Comparison of ENCODE assay signal across 9 mouse cellular contexts in genomic region chr3:35323450-35324077, GRCm38 (mm10).
DNase-seq lines count a peak whose midpoint lies in the region; TF ChIP-seq lines count a peak whose summit lies in the region.
"Had no signal": no experiment of that assay in that cellular context is flagged by ENCODE, and none has a peak within 500 bp of the region (broad histone marks: within the 10 kb centered on the region; RNA-seq: fewer than 3 reads in every experiment).

No protein-coding gene starts in this region.

- DNase-seq in ovary, postnatal 36 days (ENCODE audit: low spot score), result peak; percentile 18
- DNase-seq in ovary, adult 18-20 months (ENCODE audit: low spot score), result no peak
- peak; percentile 23 for DNase-seq in cerebellum, adult 8-10 months
- DNase-seq in gastrocnemius, adult 18-20 months (ENCODE audit: low spot score), result peak; percentile 41
- DNase-seq in kidney, postnatal 36 days, result peak; percentile 38 to 79
- peak; percentile 39 for DNase-seq in lung, adult 2 months
- DNase-seq in right cerebral cortex, postnatal 14 days, result peak; percentile 68
- no peak for DNase-seq in spleen, postnatal 4 days (ENCODE audit: low spot score in 2 of 2)

- no peak overlapping the region for H3K4me3 ChIP-seq in lung, adult 2 months (replicated peaks; ENCODE audit: extremely low read depth, low read depth, low read length)
- H3K4me3 ChIP-seq: lung, embryonic 15.5 days had no signal

- no peaks in the 10 kb centered on the region for H3K4me1 ChIP-seq in lung, adult 2 months (ENCODE audit: control insufficient read depth, insufficient read depth, low read length)

- peak; percentile 36; the same call in 1 of the 2 replicates for TF ChIP-seq CTCF in lung, adult 2 months (IDR thresholded peaks at IDR 0.05; ENCODE audit: insufficient read depth, low read length)

- TF ChIP-seq POLR2A in lung, adult 2 months (IDR thresholded peaks at IDR 0.05; ENCODE audit: borderline replicate concordance, extremely low read depth, low read depth, low read length), result no peak

- WGBS in lung, adult 2 months, result 65% methylated on average over 11 of the region's 11 CpGs

Comparison
In these comparisons a context has a peak if more than half of its experiments do, and no peak if none do; other contexts are left out.
1. DNase-seq: peak in ovary, postnatal 36 days (single experiment), cerebellum, adult 8-10 months (single experiment), gastrocnemius, adult 18-20 months (single experiment), kidney, postnatal 36 days (2 of 2), lung, adult 2 months (single experiment) and right cerebral cortex, postnatal 14 days (single experiment); none in ovary, adult 18-20 months (single experiment) and spleen, postnatal 4 days (0 of 2).